Mouse (Mus musculus): ENCODE measurements around the gene Lrguk. TPM values are rescaled to one million over a fixed set of nuclear protein-coding genes. Genes with fewer than 3 reads are reported as not detected.

Lrguk gene
- polyA plus RNA-seq, 1 experiment from 2014 or later, result 0.59 TPM

DNA sequence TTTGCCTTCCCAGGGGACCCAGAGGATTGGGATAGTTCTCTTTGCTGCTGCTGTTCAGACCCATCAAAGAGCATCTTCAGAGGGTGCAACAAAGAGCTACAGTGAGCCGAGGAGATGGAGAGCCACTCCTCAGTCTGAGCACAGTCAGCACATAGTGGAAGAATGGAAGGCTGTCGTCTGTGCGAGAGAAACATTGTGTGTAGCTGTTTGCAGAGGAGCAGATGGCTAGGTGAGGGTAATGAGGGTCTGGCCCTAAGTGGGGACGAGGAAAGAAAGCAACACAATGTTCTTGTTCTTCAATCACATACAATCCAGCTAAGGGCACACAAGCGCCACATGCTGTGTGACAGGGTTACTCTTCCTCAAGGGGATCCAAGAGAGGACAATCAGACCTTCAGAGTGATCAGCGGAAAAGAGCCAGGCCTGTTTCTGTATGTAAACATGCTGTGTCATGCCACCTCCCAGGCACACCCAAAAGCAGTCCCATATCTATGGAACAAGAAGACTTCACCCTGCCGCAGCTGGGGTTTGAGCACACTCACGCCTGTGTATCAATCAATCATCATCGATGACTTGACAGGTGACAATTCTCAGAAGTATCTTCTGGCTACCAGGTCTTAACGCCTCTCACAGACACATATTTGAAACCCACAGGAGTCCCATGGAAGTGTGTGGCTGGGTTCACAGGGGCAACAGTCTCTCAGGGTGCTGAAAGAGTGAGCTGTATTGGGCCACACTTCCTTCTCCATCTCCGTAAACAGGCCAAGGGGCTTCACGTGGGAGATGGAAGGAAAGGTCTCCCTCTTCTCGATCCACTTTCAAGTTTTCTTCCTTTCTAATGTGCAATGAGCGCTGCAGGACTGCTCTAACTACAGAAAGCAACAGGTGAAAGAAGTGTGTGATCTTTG lies 127.8 kb downstream of the Lrguk start:
- H3K27me3 ChIP-seq (ENCODE audit: control insufficient read depth, insufficient read depth, low read length), result no peaks in the 10 kb centered on the region
- H3K27ac ChIP-seq (replicated peaks in 1 of 2; ENCODE audit: control insufficient read depth in 1 of 2, insufficient read depth in 1 of 2, low read depth in 2 of 2, low read length in 2 of 2), result no peak overlapping the region
- 81% methylated on average over 14 of the region's 14 CpGs for WGBS
- peaks cover 54% of the 10 kb centered on the region for H3K36me3 ChIP-seq (ENCODE audit: control insufficient read depth, insufficient read depth, low read length)
- H3K4me3 ChIP-seq (ENCODE audit: control insufficient read depth in 1 of 2, insufficient read depth in 1 of 2, low read depth in 1 of 2, low read length in 2 of 2), result no peak overlapping the region
- peaks cover 20 to 33% of the 10 kb centered on the region in 2 experiments for H3K4me1 ChIP-seq (ENCODE audit: control insufficient read depth in 2 of 2, insufficient read depth in 2 of 2, low read length in 2 of 2)
- H3K4me2 ChIP-seq (ENCODE audit: low read length), result no peak overlapping the region
- no peaks in the 10 kb centered on the region for H3K9me3 ChIP-seq (ENCODE audit: control insufficient read depth, low read length)
- no peak overlapping the region for H3K9ac ChIP-seq (ENCODE audit: low read length)
- no peak for ATAC-seq (ENCODE audit: insufficient number of reproducible peaks, insufficient read depth, low FRiP score, low read depth)

DNA sequence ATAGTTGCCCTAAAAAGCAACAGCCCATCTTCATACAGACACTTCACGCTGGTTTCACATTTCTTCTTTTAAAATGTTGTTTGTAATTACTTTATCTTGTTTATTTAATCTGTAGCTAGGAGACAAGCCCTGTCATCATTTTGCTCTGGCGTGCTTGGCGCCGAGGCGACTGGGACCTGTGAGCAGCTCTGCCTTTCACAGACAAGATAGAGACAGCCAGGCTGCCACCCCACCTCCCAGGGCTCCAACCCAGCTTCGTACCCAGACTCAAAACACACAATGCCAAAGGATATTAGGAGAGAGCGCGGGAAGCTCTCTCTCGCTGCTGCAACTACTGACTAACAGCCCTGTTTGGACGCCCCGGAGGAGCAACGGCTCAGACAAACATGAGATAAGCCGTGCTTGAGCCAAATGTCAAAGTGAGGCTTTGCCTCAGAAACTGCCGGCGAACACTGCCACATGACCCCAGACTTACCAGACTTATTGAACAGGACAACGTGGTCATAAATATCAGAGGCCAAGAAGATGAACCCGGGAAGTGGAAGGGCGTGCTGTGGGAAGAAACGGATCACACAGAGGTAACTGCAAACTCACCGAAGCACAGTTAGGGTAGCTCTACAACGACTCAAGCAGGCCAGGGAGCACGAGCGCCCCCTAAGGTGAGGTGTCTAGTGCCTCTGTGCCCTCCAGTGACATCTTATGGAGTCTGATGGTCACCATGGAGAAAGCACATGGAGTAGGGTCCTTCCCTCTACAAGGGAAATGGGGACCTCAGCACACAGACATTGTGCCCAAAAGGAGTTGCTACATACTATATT lies 131.0 kb downstream of the Lrguk start:
- Histone ChIP-seq H3K36me3 (ENCODE audit: control insufficient read depth, insufficient read depth, low read length) (peaks cover 75% of the 10 kb centered on the region), H3K9me3 (ENCODE audit: control insufficient read depth, low read length) (no peaks in the 10 kb centered on the region), H3K27me3 (ENCODE audit: control insufficient read depth, insufficient read depth, low read length) (no peaks in the 10 kb centered on the region), H3K27ac (replicated peaks in 1 of 2; ENCODE audit: control insufficient read depth in 1 of 2, insufficient read depth in 1 of 2, low read depth in 2 of 2, low read length in 2 of 2) (0 out of 4 replicates have a peak overlapping the region, but pooled peaks of 1 of the 2 experiments have one; percentile 3), H3K4me3 (ENCODE audit: control insufficient read depth in 1 of 2, insufficient read depth in 1 of 2, low read depth in 1 of 2, low read length in 2 of 2) (no peak overlapping the region), H3K4me1 (ENCODE audit: control insufficient read depth in 2 of 2, insufficient read depth in 2 of 2, low read length in 2 of 2) (peaks cover 17% of the 10 kb centered on the region in 2 experiments), H3K9ac (ENCODE audit: low read length) (no peak overlapping the region), H3K4me2 (ENCODE audit: low read length) (peak overlapping the region; percentile 6; the same call in 1 of the 2 replicates)
- WGBS, result 41% methylated on average over 23 of the region's 23 CpGs
- ATAC-seq (ENCODE audit: insufficient number of reproducible peaks, insufficient read depth, low FRiP score, low read depth), result no peak

DNA sequence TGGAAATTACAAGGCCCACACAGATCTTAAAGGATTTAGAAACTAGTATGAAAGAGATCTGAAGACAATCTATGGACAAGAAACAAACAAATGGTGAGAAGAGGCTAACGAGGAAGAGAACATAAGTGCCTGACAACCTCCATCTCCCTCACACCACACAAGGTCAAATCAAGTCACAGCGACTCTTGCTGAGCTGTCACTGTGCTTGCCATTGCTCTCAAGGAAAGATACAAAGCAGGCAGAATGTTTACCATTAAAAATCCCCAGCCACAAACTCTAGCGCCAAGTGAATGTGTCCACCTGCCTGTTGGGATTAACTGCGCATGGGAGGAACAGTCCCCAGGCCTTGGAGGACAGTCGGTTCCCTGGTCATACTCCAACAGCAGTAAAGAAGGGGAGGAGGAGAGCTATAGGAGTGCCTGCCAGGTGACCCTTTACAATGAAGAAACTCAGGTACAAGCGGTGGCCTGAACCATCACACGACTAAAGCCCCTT lies 131.6 kb downstream of the Lrguk start:
- ATAC-seq (ENCODE audit: insufficient number of reproducible peaks, insufficient read depth, low FRiP score, low read depth), result no peak
- no peaks in the 10 kb centered on the region for H3K9me3 ChIP-seq (ENCODE audit: control insufficient read depth, low read length)

DNA sequence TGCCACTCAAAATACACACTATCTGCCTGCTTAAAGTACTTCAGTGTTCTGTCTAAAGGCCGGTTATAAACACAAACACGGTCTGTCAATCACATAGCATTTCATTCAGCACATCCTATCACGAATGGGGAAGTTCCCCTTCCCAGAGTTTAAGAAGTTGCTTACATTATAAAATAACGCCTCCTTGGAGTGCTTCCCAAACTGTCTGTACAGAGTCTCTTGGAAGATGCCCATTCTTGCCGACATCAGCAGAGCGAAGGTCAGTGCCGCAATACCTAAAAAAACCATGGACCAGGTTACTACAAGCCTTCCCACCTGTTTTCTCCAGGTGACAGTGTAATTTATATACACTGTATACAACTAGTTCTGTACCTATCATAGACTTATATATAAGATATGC lies 132.3 kb downstream of the Lrguk start:
- Histone ChIP-seq H3K27ac (replicated peaks in 1 of 2; ENCODE audit: control insufficient read depth in 1 of 2, insufficient read depth in 1 of 2, low read depth in 2 of 2, low read length in 2 of 2) (no peak overlapping the region), H3K4me1 (ENCODE audit: control insufficient read depth in 2 of 2, insufficient read depth in 2 of 2, low read length in 2 of 2) (peaks cover 9 to 12% of the 10 kb centered on the region in 2 experiments), H3K9ac (ENCODE audit: low read length) (no peak overlapping the region), H3K9me3 (ENCODE audit: control insufficient read depth, low read length) (no peaks in the 10 kb centered on the region), H3K4me2 (ENCODE audit: low read length) (no peak overlapping the region), H3K36me3 (ENCODE audit: control insufficient read depth, insufficient read depth, low read length) (peaks cover 88% of the 10 kb centered on the region), H3K27me3 (ENCODE audit: control insufficient read depth, insufficient read depth, low read length) (no peaks in the 10 kb centered on the region), H3K4me3 (ENCODE audit: control insufficient read depth in 1 of 2, insufficient read depth in 1 of 2, low read depth in 1 of 2, low read length in 2 of 2) (no peak overlapping the region)
- no peak for ATAC-seq (ENCODE audit: insufficient number of reproducible peaks, insufficient read depth, low FRiP score, low read depth)
- WGBS, result 84% methylated on average over 7 of the region's 7 CpGs

More for the DNA sequence above, 131.6 kb downstream of the Lrguk start:
- Histone ChIP-seq H3K36me3 (ENCODE audit: control insufficient read depth, insufficient read depth, low read length) (peaks cover 82% of the 10 kb centered on the region), H3K9ac (ENCODE audit: low read length) (no peak overlapping the region), H3K27ac (replicated peaks in 1 of 2; ENCODE audit: control insufficient read depth in 1 of 2, insufficient read depth in 1 of 2, low read depth in 2 of 2, low read length in 2 of 2) (no peak overlapping the region), H3K4me3 (ENCODE audit: control insufficient read depth in 1 of 2, insufficient read depth in 1 of 2, low read depth in 1 of 2, low read length in 2 of 2) (no peak overlapping the region), H3K4me2 (ENCODE audit: low read length) (no peak overlapping the region), H3K4me1 (ENCODE audit: control insufficient read depth in 2 of 2, insufficient read depth in 2 of 2, low read length in 2 of 2) (peaks cover 10 to 15% of the 10 kb centered on the region in 2 experiments), H3K27me3 (ENCODE audit: control insufficient read depth, insufficient read depth, low read length) (no peaks in the 10 kb centered on the region)
- WGBS, result 73% methylated on average over 7 of the region's 7 CpGs

DNA sequence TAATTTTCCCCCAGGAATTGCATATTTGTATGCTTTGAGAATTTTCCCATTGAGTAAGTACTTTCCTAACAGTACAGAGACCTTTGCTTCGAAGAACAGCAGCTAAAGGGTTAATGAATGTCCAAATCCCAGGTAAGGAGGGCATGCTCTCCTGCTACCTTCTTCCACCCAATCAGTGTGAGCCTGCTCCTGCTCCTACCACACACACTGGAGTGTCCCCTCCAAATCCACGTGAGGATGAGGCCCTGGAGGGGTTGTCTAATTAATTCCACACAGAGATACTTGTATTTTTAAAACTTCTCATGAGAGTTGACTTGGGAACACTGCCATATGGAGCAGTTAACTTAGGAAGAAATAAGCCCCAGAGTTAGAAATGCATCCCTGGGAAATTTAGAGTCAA lies 133.4 kb downstream of the Lrguk start:
- no peak for ATAC-seq (ENCODE audit: insufficient number of reproducible peaks, insufficient read depth, low FRiP score, low read depth)
- WGBS, result 75% methylated on average over 2 of the region's 2 CpGs
- H3K36me3 ChIP-seq (ENCODE audit: control insufficient read depth, insufficient read depth, low read length), result peaks cover 90% of the 10 kb centered on the region

DNA sequence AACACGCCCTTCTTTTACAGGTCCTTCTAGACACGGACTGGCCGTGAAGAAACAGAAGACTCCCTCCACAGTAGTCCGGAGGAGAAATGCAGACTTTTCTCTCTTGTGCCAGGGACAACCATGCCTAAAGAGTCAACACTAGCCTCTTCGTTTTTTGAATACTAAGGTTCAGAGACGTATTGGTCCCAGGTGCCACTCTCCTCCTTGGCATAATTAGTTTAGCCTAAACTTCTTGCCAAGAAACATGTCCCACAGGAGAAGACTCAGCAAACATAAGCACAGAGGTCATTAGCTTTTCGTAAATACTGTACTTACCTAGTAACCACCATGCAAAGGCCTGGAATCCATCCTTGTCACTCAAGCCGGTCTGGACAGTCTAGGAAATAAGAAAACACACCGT lies 133.8 kb downstream of the Lrguk start:
- ATAC-seq (ENCODE audit: insufficient number of reproducible peaks, insufficient read depth, low FRiP score, low read depth), result no peak
- H3K4me3 ChIP-seq (ENCODE audit: control insufficient read depth in 1 of 2, insufficient read depth in 1 of 2, low read depth in 1 of 2, low read length in 2 of 2), result no peak overlapping the region
- no peak overlapping the region for H3K4me2 ChIP-seq (ENCODE audit: low read length)
- no peak overlapping the region for H3K27ac ChIP-seq (replicated peaks in 1 of 2; ENCODE audit: control insufficient read depth in 1 of 2, insufficient read depth in 1 of 2, low read depth in 2 of 2, low read length in 2 of 2)
- WGBS, result 72% methylated on average over 9 of the region's 9 CpGs
- H3K9me3 ChIP-seq (ENCODE audit: control insufficient read depth, low read length), result no peaks in the 10 kb centered on the region
- H3K27me3 ChIP-seq (ENCODE audit: control insufficient read depth, insufficient read depth, low read length), result no peaks in the 10 kb centered on the region
- H3K4me1 ChIP-seq (ENCODE audit: control insufficient read depth in 2 of 2, insufficient read depth in 2 of 2, low read length in 2 of 2), result peaks cover 8 to 9% of the 10 kb centered on the region in 2 experiments
- H3K36me3 ChIP-seq (ENCODE audit: control insufficient read depth, insufficient read depth, low read length), result peaks cover 87% of the 10 kb centered on the region
- H3K9ac ChIP-seq (ENCODE audit: low read length), result no peak overlapping the region

More for the DNA sequence above, 133.4 kb downstream of the Lrguk start:
- Histone ChIP-seq H3K9ac (ENCODE audit: low read length) (no peak overlapping the region), H3K27ac (replicated peaks in 1 of 2; ENCODE audit: control insufficient read depth in 1 of 2, insufficient read depth in 1 of 2, low read depth in 2 of 2, low read length in 2 of 2) (no peak overlapping the region), H3K4me3 (ENCODE audit: control insufficient read depth in 1 of 2, insufficient read depth in 1 of 2, low read depth in 1 of 2, low read length in 2 of 2) (no peak overlapping the region), H3K4me2 (ENCODE audit: low read length) (no peak overlapping the region), H3K4me1 (ENCODE audit: control insufficient read depth in 2 of 2, insufficient read depth in 2 of 2, low read length in 2 of 2) (peaks cover 8 to 9% of the 10 kb centered on the region in 2 experiments), H3K27me3 (ENCODE audit: control insufficient read depth, insufficient read depth, low read length) (no peaks in the 10 kb centered on the region), H3K9me3 (ENCODE audit: control insufficient read depth, low read length) (no peaks in the 10 kb centered on the region)

DNA sequence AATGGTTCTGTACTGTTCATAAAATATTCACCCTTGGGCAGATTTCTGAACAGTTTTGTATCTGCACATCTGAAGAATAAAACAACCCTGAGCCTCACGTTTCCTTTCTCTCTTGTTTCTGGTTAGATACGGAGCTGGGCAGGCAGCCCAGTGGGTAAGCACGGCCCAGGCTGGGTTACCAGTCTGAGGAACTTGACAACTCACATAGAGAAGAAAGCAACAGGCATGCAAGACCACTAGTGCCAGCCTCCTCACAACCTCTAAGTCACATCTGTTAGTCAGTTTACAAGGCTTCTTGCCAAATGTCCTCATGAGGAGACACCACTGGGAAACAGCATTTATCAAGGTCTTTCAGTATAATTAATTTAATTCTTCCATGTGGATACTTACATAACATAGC lies 139.6 kb downstream of the Lrguk start:
- no peak overlapping the region for H3K4me2 ChIP-seq (ENCODE audit: low read length)
- H3K36me3 ChIP-seq (ENCODE audit: control insufficient read depth, insufficient read depth, low read length), result peaks cover 52% of the 10 kb centered on the region
- no peak overlapping the region for H3K9ac ChIP-seq (ENCODE audit: low read length)
- no peaks in the 10 kb centered on the region for H3K9me3 ChIP-seq (ENCODE audit: control insufficient read depth, low read length)
- peaks cover 10 to 22% of the 10 kb centered on the region in 2 experiments for H3K4me1 ChIP-seq (ENCODE audit: control insufficient read depth in 2 of 2, insufficient read depth in 2 of 2, low read length in 2 of 2)
- H3K4me3 ChIP-seq (ENCODE audit: control insufficient read depth in 1 of 2, insufficient read depth in 1 of 2, low read depth in 1 of 2, low read length in 2 of 2), result no peak overlapping the region
- no peak overlapping the region for H3K27ac ChIP-seq (replicated peaks in 1 of 2; ENCODE audit: control insufficient read depth in 1 of 2, insufficient read depth in 1 of 2, low read depth in 2 of 2, low read length in 2 of 2)
- ATAC-seq (ENCODE audit: insufficient number of reproducible peaks, insufficient read depth, low FRiP score, low read depth), result no peak
- WGBS, result 82% methylated on average over 3 of the region's 3 CpGs
- no peaks in the 10 kb centered on the region for H3K27me3 ChIP-seq (ENCODE audit: control insufficient read depth, insufficient read depth, low read length)
